Mouse (Mus musculus) limb, embryonic 10.5 days (tissue): ENCODE measurements at regions not wholly inside any gene's neighbourhood (a gene's known extent, or its start where the extent isn't known, plus 50 kb on each side); places are given as distances from the start of the nearest gene placed in this dataset.

Source experiments
- DNase-seq: peaks from one replicate; pipeline ENCODE4 v3.0.0-alpha.2; 2017; ENCODE audit warnings: low spot score
- H3K27ac ChIP-seq: fragments of 300-500 bp; sonication (generic); 2 replicates; pipeline ENCODE4 v1.5.1; 2016; ENCODE audit warnings: mild to moderate bottlenecking
- H3K27me3 ChIP-seq: fragments of 300-500 bp; sonication (generic); 2 replicates; pipeline ENCODE4 v1.6.1; 2016; ENCODE audit warnings: low read depth, mild to moderate bottlenecking; ENCODE audit not compliant: poor library complexity, severe bottlenecking
- H3K36me3 ChIP-seq: fragments of 300-500 bp; sonication (generic); 2 replicates; pipeline ENCODE4 v1.6.1; 2016; ENCODE audit warnings: mild to moderate bottlenecking, moderate library complexity
- H3K4me1 ChIP-seq: fragments of 300-500 bp; sonication (generic); 2 replicates; pipeline ENCODE4 v1.6.1; 2016
- H3K4me3 ChIP-seq: fragments of 300-500 bp; sonication (generic); 2 replicates; pipeline ENCODE4 v1.5.1; 2016; ENCODE audit warnings: mild to moderate bottlenecking, moderate library complexity
- H3K9me3 ChIP-seq: fragments of 300-500 bp; sonication (generic); replicated peaks from 2 replicates; pipeline ENCODE4 v1.6.1; 2016; ENCODE audit warnings: mild to moderate bottlenecking
- WGBS: fragments of 180-500 bp; shearing (Covaris S2); methylation state at CpG from one replicate; pipeline ENCODE4 v1.1.7; 2016; 5-methylcytosine and 5-hydroxymethylcytosine counted together

DNA sequence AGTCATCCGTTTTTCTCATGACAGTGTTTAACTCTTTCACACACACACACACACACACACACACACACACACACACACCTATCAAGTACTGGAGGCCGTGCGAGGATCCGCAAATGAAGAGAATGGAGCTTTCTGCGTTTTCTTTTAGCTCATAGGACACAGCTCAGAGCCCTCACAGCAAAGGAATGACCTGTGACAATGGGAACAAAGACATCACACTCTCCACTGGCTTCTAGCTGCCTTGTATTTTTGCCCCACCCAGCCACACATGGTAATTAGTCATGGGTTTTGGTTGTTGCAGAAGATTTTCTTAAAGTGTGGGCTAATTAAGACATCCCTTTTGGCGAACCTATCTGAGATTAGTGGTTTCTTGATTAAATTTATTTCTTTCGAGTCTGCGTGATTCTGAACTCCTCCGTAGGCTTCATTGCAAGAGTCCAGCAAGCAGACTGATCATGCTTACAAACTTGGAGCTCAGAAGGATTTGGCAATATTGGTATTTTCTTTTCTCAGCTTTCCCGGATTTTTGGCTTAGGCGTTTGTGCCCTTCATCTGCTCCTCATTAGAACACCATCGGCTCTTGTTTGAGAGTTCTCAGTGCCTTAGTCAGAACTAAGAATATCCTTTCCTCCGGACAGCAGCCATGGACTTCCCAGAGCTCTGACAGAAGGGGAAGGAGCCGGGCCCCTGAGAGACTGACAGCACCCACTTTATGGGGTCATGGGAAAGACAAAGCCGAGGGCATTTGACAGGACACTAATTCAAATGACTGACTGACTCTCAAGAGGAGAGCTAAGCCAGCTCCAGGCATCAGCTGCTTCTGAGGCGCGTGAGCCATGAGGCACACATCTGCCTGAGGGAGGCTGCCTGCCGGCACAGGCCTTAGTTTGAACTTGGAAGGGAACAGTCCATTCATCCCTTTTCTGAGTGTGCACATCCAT, 158.8 kb downstream of the Cxcl12 start:
- Histone ChIP-seq H3K4me1 (peaks cover 36% of the 10 kb centered on the region), H3K27me3 (no peaks in the 10 kb centered on the region), H3K36me3 (no peaks in the 10 kb centered on the region), H3K27ac (peak overlapping the region; percentile 72), H3K4me3 (no peak overlapping the region), H3K9me3 (no peaks in the 10 kb centered on the region)
- peak; percentile 60 for DNase-seq
- WGBS = 42% methylated on average over 18 of the region's 18 CpGs

DNA sequence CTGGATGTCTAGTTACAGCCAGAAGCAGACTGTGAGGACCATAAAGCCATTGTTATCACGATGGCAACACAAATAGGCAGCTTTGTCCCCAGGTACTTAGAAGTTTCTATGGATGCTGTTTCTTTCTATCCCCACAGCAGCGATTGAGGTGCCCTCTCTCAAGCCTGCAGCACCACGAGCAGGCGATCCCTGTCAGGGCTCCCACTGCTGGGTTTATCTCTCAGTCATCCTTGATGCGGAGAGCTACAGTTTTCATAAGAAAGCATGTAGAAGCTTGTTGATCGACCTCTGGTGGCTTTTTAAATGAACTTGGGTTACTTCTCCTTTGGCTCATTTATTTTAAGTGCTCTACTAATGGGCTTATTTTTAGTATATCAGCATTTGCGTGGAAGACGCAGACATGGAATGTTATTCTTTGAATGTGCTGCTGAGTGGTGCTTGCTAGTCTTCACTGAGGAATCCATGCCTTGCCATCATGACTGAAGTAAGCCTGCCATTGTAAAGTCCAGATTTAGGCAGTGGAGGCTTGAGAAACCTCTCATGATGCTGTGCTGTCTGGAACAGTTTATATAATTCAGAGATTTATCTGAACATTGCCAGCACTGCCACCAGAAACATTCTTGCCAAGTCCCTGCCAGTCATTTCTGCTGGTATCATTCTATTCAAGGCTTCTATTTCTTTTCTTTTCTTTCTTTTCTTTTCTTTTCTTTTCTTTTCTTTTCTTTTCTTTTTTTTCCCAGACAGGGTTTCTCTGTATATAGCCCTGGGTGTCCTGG, 161.0 kb downstream of the Cxcl12 start:
- H3K9me3 ChIP-seq = no peaks in the 10 kb centered on the region
- no peak for DNase-seq
- no peaks in the 10 kb centered on the region for H3K36me3 ChIP-seq
- H3K4me1 ChIP-seq = peaks cover 51% of the 10 kb centered on the region
- H3K27ac ChIP-seq = no peak overlapping the region
- 83% methylated on average over 8 of the region's 8 CpGs for whole genome bisulfite sequencing
- no peaks in the 10 kb centered on the region for H3K27me3 ChIP-seq
- no peak overlapping the region for H3K4me3 ChIP-seq

DNA sequence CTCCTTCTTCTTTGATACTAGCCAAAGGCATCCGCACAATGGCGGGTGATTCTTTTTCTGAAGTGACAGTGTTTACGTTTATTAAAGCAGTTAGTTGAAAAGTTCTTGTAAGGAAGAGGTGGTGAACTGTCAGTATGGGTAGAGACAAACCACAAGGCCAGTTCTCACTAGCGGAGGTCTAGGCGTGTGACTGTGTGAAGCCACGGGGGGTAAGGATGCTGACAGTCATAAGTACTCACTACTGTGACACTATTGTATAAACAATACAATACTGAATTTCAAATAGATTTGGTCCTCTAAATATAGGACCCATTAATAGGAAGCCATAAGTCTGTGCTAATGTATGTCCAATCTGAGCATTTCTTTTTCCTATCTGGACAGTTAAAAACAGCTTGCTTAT, 161.9 kb downstream of the Cxcl12 start:
- H3K27me3 ChIP-seq = no peaks in the 10 kb centered on the region
- no peak overlapping the region for H3K4me3 ChIP-seq
- no peaks in the 10 kb centered on the region for H3K9me3 ChIP-seq
- H3K36me3 ChIP-seq = no peaks in the 10 kb centered on the region
- no peak overlapping the region for H3K27ac ChIP-seq
- peaks cover 44% of the 10 kb centered on the region for H3K4me1 ChIP-seq
- DNase-seq = no peak
- WGBS = 94% methylated on average over 6 of the region's 6 CpGs

DNA sequence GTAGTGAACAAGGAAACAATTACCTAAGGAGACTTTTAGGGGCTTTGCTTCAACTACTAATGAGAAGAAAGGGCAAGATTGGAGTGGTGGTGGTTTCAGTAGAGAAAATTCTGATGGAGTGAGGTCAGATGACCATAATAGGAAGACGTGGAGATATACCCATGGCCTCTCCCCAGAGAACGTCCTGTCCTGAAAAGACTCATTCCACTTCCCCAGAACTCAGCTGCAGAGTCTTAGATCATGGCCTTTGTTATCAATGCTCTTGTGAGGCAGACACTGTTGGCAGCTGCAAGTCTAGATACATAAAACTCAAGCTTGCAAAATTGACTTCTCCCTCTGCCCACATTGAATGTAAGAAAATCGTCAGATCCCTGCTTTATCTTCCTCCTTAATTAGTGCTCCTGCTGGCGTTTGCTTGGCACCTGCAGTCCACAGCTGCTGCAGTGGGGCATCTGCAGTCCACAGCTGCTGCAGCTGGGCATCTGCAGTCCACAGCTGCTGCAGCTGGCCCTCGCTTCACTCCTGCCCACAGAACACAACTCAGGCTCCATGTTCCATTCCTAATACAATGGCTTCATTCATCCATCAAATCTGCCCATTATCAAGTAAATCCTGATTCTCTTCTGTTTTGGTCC, 162.5 kb downstream of the Cxcl12 start:
- Histone ChIP-seq H3K36me3 (no peaks in the 10 kb centered on the region), H3K9me3 (no peaks in the 10 kb centered on the region), H3K27me3 (no peaks in the 10 kb centered on the region), H3K4me1 (peaks cover 42% of the 10 kb centered on the region), H3K27ac (no peak overlapping the region), H3K4me3 (no peak overlapping the region)
- DNase-seq = peak; percentile 38
- 67% methylated on average over 5 of the region's 5 CpGs for WGBS

DNA sequence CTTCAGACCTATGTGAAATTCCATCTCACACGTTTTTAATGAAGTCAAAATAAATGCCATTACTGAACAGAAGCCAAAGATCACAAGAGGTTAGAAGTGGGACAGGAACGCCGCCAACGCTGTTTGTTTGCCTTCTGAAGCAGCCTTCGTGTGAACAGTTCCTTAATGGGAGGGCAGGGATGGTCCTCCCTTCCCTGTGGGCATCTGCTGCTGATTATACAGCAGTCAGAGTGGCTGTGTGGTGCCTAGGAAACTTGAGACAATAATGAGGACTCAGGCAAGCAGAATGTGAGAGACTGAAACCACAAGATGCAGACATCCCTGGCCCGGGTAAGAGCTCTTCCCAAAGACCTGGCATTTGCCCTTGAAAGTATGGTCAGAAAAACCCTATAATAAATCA, 164.3 kb downstream of the Cxcl12 start:
- Histone ChIP-seq H3K4me1 (peaks cover 24% of the 10 kb centered on the region), H3K27ac (no peak overlapping the region), H3K9me3 (no peaks in the 10 kb centered on the region), H3K4me3 (no peak overlapping the region), H3K36me3 (no peaks in the 10 kb centered on the region), H3K27me3 (no peaks in the 10 kb centered on the region)
- DNase-seq = peak; percentile 44
- WGBS = 7% methylated on average over 6 of the region's 6 CpGs

DNA sequence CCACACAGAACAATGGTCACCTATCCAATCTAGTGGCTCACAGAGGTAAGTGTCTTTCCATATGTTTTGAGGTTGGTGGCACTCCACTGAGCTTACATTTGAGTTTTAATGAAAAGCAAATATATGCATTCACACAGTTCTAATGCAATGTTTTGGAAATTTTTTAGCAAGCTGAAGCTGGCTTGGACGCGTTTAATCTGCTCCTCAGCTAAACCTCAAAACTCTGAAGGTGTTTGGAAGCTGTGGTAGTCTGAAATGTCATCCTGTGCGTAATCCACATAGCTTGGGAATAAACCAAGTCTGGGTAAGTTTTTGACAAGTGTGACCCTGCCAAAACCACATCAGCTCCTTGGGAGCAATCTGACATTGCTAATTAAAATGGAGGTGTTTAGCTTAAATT, 173.8 kb downstream of the Cxcl12 start:
- Histone ChIP-seq H3K27ac (no peak overlapping the region), H3K27me3 (no peaks in the 10 kb centered on the region), H3K4me3 (no peak overlapping the region), H3K36me3 (no peaks in the 10 kb centered on the region), H3K4me1 (no peaks in the 10 kb centered on the region), H3K9me3 (no peaks in the 10 kb centered on the region)
- no peak for DNase-seq
- 96% methylated on average over 3 of the region's 3 CpGs for WGBS

DNA sequence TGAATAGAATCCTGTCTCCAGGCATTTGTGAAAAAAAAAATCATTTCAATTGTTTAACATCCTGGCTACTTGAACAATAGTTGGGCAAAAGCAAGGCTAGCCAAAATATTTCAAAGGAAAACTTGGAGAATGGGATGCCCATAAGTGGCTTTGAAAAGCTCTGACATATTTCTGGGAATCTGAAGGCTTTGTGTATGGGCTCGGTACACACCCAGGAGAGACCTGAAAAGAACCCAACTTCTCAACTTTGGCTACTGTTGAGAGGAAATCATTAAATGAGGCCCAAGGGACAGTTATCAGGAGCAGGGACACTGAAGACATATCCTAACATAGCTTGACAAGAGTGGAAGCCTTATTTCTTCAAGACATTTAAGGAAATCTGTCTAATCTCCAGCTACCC, 179.0 kb downstream of the Cxcl12 start:
- Histone ChIP-seq H3K4me1 (no peaks in the 10 kb centered on the region), H3K9me3 (no peaks in the 10 kb centered on the region), H3K27ac (no peak overlapping the region), H3K27me3 (no peaks in the 10 kb centered on the region), H3K4me3 (no peak overlapping the region), H3K36me3 (no peaks in the 10 kb centered on the region)
- 87% methylated on average over 1 of the region's 1 CpGs for WGBS
- no peak for DNase-seq

DNA sequence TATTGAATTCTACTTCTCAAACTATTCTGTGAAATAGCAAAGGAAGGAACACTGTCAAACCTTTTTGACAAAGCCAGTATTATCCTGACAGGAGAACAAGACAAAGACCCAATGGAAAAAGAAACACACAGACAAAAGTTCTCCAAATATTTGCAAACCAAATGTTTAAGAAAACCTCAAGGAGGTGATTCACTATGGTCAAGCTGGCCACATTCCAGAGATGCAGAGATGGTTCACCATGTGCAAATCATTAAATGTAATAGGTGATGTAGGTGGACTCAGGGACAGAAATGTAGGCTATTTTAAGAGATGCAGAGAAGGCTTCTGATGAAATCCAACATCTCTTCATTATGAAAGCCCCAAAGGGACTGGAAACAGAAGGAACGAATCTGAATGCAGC, 183.5 kb downstream of the Cxcl12 start:
- H3K4me1 ChIP-seq = no peaks in the 10 kb centered on the region
- H3K27ac ChIP-seq = no peak overlapping the region
- 85% methylated on average over 1 of the region's 1 CpGs for WGBS
- DNase-seq = no peak
- no peaks in the 10 kb centered on the region for H3K36me3 ChIP-seq
- H3K4me3 ChIP-seq = no peak overlapping the region
- no peaks in the 10 kb centered on the region for H3K27me3 ChIP-seq
- no peaks in the 10 kb centered on the region for H3K9me3 ChIP-seq

DNA sequence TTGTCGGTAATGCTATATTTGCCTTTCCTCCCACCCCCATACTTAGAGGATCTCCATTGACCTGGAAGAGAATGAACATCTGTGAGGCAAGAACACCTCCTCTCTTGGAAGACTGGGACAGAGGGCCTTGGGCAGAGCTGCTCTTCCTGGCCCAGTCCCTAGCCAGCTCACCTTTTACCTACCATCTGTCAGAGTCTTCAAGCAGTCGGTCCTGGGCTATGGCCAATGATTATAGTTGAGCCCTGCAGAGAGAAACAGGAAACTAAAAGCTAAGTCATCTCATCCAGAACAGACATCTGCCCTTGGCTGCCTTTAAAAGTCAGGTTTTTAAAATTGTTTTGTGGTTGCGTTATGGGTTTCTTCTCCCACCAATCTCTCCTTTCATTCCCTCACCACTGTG, 184.8 kb downstream of the Cxcl12 start:
- H3K27me3 ChIP-seq = no peaks in the 10 kb centered on the region
- H3K27ac ChIP-seq = no peak overlapping the region
- 92% methylated on average over 3 of the region's 3 CpGs for WGBS
- no peaks in the 10 kb centered on the region for H3K9me3 ChIP-seq
- no peak overlapping the region for H3K4me3 ChIP-seq
- DNase-seq = no peak
- no peaks in the 10 kb centered on the region for H3K36me3 ChIP-seq
- no peaks in the 10 kb centered on the region for H3K4me1 ChIP-seq

DNA sequence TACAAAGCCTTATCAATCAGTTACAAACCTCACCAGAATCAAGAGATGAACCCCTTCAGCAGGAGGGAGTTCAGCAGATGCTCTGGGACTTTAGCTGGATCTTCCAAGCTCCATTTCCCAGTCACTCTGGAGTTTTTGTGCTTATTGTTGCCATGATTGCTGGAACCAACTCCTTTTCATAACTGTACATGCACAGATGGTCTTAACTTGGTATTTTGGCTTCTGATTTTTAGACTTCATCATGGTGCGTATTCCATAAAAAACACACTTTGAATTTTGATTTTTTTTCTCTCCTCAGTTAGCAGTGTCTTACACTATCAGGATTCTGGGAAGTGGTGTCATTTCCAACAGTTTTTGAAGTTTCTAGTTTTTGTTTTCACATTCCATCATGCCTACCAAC, 187.8 kb downstream of the Cxcl12 start:
- no peak overlapping the region for H3K4me3 ChIP-seq
- H3K9me3 ChIP-seq = no peaks in the 10 kb centered on the region
- H3K27me3 ChIP-seq = no peaks in the 10 kb centered on the region
- no peak for DNase-seq
- no peaks in the 10 kb centered on the region for H3K36me3 ChIP-seq
- peaks cover 4% of the 10 kb centered on the region; the same call in 1 of the 2 replicates for H3K4me1 ChIP-seq
- no peak overlapping the region for H3K27ac ChIP-seq
- 98% methylated on average over 1 of the region's 1 CpGs for WGBS

DNA sequence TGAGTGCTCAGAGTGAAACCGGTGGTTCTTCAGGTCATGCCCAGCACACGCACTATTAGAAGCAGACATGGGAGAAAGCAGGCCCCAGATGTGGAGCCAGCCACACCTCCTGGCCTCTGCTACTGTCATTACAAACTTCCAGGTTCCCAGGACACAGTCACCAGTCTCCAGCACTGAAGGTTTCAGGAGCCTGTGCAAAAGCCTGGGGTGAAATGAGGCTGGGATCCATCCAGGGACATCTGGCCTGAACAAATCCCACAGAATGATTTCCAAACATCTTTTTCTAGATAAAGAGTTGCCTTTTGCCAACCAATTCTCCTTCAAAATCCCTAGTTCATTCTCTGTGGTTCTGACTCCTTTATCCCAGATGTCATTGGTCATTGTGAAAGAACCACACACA, 191.1 kb downstream of the Cxcl12 start:
- no peak overlapping the region for H3K27ac ChIP-seq
- 85% methylated on average over 2 of the region's 2 CpGs for WGBS
- no peaks in the 10 kb centered on the region for H3K27me3 ChIP-seq
- H3K36me3 ChIP-seq = no peaks in the 10 kb centered on the region
- H3K9me3 ChIP-seq = no peaks in the 10 kb centered on the region
- H3K4me3 ChIP-seq = no peak overlapping the region
- DNase-seq = no peak
- H3K4me1 ChIP-seq = peaks cover 4% of the 10 kb centered on the region; the same call in 1 of the 2 replicates

DNA sequence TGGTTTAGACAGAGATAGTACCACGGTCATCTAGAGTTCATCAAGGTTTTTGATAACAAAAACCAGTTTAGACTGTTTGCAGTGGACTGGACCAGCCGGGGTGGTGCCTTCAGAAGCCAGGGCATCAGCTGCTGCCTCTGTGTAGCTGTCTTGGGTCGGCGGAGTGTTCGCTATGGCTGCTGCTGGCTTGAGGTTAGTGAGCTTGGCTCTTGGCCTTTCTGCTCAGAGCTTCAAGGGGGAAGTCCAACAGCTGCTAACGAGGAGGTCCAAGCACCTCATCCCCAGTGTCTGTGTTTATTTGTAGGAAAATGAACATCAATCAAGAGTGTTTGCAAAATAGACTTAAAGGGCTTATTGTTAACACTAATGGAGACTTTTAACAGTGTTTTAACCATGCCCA, 198.2 kb downstream of the Cxcl12 start:
- Histone ChIP-seq H3K9me3 (no peaks in the 10 kb centered on the region), H3K4me3 (no peak overlapping the region), H3K27me3 (no peaks in the 10 kb centered on the region), H3K4me1 (0 out of 2 replicates have a peak, but pooled peaks cover 4% of the 10 kb centered on the region), H3K36me3 (no peaks in the 10 kb centered on the region), H3K27ac (no peak overlapping the region)
- WGBS = 91% methylated on average over 6 of the region's 6 CpGs
- no peak for DNase-seq

DNA sequence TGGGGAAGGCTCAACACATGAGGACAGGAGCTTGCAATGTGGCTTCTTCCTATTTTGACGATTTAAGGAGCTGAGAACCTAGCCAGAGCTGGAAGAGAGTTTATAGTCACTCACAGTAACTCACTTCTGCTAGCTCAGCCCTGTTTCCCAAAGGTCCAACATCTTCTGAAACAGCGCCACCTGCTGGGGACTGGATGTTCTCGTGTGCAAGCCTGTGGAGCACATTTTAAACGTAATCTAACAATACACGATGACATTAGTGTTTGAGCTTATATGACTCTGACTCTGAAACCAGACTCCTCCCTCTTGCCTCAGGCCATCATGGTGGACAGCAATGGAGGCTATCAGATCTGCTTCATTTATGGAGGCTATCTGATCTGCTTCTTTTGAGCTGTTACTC, 207.7 kb downstream of the Cxcl12 start:
- Histone ChIP-seq H3K27me3 (no peaks in the 10 kb centered on the region), H3K4me1 (no peaks in the 10 kb centered on the region), H3K9me3 (no peaks in the 10 kb centered on the region), H3K4me3 (no peak overlapping the region), H3K27ac (no peak overlapping the region), H3K36me3 (no peaks in the 10 kb centered on the region)
- WGBS = 96% methylated on average over 5 of the region's 5 CpGs
- DNase-seq = no peak
